Mouse (Mus musculus) monocyte, adult 2 months (primary cell): ENCODE data around the gene Npm3.

ENCODE experiments used
- DNase-seq, 2 experiments: peaks; one replicate each; pipeline ENCODE4 v3.0.0; 2022; ENCODE audit warnings: low spot score in 2 of 2, low read depth in 1 of 2

The Npm3 gene

DNA sequence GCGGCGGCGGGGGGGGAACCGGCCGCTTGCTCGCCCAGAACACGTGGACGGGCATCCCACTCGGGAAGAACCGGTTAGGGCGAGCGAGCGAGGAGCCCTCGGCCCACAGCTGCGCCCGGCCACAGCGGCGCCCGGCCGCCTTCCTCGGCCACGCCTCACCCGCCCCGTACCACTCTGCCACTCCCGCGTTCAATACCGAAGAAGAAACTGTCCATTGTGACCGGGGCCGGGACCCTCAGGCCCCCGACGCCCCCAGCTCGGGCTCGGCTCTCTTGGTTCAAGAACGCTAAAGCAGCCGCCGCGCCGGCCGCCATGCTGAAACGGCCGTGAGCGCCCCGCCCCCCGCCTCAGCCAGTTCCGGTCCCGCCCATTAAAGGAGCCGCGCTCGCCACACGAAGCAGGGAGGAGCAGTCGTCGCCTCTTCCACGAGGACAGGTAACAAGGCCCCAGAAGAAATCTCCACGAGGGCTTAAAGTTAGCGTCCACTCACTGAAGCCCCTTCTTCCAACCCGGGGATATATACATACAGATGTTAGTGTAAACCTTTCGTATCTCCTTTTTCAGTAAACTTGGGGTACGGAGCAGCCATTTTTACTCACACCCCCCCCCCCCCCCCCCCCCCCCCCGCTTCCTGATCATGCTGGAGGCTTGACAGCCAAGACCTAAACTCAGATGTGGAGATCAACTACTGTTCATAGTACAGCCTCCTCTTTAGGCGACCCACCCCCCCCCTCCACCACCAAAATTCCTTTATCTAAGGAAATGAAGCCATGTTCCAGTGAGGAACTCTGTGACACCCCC, at the start of gene Npm3:
Npm3 (minus strand) TSS at position 349 of the 801 bp plus-strand sequence.
- DNase-seq = peak; percentile 21 to 56

DNA sequence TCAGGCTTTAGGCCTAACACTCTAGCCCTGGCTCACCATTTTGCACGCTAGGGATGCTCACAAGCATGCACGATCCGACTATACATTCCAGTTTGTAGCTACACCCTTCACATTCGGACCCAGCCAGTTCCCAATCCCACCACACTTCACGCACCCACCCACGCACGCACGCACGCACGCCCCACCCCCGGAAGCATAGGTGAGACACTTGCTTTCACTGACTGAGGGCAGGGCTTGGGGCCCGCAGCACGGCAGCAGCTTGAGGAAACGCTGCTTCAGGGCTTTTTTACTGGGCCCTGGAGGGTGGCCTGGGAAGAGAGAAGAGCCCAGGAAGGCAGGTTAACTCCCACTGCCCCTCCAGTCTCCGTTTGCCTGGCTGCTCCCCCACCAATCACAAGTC, 47.5 kb upstream of the Npm3 start:
- no peak for DNase-seq

DNA sequence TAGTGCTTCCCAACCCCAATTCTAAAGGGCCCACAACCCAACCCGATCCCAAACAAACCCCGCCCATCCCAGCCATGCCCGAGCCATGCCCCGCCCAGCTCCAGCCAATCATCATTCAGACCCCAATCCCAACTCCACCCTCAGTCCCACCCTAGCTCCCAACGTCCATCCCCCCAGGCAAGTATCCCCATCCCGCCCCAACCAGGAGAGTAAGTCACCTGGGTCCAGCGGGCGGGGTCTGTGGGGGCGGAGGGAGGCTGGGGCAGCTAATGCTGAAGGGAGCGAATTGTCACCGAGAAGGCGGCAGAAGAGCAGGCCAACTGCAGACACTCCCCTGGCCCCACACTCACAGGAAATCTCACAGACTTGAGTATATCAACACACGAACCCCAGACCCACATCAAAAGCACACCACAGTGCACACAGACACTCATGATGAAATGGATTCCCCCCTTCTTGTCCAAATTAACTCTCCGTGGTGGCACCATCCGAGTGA, 46.7 kb upstream of the Npm3 start:
- DNase-seq = no peak

DNA sequence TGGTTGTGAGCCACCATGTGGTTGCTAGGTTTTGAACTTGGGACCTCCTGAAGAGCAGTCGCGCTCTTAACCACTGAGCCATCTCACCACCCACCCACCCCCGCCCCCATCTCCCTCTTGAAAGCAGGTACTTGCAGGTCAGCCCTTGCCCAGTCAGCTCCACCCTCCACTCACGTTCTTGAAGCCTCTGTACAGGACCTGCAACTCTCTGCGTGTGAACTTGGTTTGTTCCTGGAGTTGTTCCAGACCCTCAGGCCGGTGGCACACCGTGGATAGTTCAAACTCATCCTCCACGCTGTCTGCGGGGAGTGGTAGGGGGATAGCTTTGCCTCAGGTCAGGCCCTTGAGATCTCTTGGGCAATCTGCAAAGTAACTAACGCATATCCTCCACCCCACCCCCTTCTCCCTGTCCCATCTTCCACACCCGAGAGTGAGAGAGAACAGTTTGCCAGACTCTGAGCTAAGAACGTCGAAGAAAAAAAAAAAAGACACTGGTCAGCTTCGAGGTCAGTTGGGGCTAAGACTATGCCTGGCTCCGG, 46.1 kb upstream of the Npm3 start:
- DNase-seq = no peak

DNA sequence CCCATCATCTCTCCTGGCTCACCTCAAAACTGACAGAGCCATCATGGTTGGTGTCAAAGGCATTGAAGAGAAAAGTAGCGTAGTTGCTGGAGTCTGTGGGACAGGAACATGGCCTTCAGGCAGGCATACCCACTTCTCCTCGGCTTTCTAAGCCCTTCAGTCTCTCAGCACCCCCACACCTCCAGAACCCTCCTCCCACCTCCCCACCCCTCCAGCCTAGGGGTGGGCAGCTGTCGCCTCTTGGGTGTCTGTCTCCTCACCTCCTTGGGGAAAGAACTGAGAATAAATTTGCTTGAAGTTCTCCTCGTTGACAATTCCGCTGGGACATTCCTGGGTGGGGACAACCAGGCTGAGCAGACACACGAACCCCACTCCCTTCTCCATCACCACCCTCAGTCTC, 45.3 kb upstream of the Npm3 start:
- DNase-seq = no peak

DNA sequence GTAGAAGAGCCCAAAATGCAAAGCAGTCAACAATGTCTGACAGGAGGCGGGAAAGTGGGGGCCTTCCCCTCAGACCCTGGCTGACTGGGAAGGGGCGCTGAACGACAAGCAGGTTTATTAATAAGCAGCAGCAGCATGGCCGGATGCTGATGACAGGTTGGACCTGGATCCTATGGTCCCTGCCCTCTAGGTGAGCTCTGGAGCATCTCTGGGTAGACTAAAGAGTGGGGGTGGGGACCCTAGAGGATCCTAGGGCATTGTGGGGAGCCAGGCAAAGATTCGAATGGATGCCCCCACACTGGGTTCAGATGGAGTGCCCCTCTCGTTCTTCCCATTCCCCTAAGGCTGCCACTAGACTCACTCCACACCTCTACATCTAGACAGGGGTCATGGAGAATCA, 43.0 kb upstream of the Npm3 start:
- DNase-seq = no peak

DNA sequence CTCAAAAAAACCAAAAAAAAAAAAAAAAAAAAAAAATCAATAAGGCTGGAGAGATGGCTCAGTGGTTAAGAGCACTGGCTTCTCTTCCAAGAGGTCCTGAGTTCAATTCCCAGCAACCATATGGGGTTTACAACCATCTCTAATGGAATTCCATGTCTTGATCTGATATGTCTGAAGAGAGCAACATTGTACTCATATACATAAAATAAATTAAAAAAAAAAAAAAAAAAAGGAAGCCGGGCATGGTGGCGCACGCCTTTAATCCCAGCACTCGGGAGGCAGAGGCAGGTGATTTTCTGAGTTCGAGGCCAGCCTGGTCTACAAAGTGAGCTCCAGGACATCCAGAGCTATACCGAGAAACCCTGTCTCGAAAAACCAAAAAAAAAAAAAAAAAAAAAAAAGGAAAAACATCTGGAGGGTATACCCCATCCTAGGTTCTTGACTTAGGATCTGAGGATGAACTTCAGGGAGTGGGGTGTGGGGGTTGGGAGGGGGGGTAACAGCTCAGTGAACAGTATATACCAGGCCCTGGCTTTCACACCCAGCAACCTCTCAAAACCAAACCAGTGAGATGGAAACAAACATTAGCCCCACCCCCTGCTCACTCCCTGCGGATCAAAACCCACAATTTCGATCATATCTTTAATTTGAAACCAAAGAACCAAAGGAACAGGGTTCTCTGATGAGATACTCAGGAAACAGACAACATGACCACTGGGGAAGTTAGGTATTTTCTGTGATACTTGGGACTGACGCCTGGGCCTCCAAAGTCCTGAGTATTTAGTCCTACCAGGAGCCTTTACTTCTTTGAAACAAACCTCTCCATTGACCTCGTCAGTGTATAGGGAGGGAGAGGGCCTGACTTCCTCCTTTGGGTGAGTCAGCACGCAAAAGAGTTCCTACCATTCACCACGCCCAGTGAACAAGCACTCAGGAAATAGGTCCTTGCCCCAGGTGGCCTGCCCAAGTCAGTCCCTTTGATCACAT, 40.8 kb upstream of the Npm3 start:
- peak; percentile 29 to 38 for DNase-seq

DNA sequence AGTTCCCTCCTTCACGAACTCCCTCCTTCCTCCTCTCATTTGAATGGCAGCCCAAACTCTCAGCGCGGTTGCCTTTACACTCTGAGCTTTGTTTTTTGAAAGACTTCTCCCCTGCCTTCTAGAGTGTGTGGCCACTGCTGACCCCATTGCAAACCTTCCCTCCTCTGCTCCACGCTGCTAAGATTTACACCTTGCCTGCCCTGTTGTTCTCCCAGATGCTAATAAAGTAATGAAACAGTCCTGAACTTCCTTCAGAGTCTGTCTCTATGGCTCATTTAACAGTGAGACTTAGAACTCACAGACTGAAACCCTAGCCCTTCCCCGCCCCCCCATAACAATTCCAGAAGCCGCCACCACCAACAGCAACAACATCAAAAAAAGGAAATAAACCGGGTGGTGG, 40.0 kb upstream of the Npm3 start:
- DNase-seq = no peak

DNA sequence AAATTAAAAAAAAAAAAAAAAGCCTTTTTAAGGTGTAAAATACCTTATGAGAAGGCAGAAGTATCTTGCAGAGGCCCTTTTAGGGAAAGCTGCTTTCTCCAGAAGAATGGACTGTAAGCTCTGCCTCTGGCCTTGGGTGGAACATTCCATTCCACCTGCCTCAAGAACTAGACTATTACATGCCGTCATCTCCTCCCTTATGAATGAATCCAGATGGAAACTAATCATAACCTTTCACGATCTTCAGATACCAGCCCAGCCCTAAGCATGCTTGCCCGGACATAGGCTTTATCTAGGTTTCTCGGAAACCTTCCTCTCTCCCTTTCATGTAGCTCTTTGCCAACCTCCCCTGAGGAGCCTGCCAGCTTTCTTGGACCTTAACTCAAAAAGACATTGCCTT, 38.9 kb upstream of the Npm3 start:
- DNase-seq = no peak

DNA sequence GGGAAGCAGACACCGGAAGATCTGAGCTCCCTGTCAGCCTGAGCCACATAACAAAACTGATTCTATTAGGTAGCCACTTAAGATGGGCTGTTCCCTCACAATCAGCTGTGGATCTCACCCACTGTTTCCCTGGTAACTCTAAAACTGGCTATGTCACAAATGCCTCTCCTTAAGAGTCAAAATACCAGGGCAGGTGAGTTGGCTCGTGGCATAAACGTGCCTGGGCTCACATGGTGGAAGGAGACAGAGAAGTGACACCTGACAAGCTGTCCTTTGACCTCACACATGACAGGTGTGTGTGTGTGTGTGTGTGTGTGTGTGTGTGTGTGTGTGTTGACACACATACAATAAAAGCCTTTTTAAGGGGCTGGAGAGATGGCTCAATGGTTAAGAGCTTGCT, 38.1 kb upstream of the Npm3 start:
- no peak for DNase-seq

DNA sequence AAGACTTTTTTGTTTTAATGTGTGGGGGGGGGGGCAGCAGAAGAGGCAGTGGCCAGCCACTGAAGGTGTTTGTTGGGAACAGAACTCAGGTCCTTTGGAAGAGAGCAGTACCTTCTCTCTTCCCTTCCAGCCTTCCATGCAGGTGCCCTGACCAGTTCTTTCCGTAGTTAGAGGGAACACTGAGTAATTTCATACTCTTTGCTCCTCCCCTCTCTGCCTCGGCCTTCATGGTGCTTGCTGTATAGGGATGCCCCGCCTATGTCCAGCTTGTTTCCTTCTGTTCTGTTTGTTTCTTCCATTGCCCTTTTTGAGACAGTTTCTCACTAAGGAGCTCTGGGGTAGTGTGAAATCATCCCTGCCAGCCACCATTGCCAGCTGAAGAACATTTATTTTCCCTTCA, 36.1 kb upstream of the Npm3 start:
- DNase-seq = no peak

DNA sequence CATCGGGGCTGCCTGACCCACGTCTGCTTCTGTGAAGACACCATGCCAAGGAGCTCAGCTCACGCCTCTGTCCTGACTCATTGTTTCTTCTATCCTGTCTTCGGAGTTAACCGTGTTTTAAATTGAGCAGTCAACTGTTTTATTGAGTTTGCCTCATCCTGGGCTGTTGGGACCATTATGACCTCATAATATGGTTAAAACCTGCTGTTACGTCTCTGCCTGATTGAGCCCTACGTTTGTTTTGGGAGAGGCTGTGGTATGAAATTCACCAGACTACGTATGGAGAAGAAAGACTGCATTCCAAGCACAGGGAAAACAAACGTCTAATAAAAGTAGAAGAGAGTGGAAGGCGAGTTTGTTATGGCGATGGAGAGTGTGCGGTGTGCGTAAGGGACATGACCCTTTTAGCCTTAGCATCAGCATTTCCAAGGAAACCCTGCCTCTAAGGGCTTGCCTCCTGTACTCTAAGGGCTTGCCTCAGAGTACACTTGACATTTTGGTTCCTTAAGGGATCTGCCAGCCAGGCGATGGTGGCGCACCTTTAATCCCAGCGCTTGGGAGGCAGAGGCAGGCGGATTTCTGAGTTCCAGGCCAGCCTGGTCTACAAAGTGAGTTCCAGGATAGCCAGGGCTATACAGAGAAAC, 34.7 kb upstream of the Npm3 start:
- no peak for DNase-seq

DNA sequence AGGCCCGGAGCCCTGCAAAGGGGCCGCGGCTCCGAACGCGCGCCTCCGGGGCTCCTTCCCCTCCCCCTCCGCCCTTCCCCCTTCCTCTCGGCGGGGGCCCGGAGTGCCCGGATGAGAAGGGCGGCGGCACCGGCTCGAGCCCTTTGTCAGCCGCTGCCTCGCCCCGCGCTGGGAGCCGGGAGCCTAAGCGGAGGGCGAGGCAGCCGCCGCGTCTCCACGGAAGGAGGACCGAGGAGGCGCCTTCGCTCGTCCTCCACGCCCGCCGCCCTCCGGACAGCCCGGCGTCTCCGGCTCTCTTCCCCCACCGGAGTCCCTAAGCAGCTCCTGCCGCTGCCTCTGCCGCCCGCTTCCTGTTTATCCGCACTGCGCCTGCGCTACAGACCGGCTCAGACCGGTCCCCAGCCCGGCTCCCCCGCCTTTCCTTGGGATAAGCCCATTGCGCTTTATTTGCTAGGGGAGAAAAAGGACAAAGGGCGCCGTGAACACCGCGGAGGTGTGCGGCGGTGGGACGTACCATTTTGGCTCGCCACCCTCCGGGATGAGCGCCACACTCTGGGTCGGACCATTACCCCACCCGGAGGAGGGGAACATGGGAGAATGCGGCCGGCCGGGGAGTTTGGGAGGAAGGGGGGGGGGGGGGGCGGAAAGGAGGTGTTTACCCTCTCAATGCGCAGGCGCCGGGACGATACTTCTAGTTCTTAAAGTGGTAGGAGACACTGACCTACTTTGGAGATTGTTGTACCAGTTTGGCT, 34.0 kb upstream of the Npm3 start, which contains the start of gene Mgea5:
Mgea5 (minus strand) TSS at position 657 of the 752 bp plus-strand sequence.
- peak; percentile 96 to 99 for DNase-seq

DNA sequence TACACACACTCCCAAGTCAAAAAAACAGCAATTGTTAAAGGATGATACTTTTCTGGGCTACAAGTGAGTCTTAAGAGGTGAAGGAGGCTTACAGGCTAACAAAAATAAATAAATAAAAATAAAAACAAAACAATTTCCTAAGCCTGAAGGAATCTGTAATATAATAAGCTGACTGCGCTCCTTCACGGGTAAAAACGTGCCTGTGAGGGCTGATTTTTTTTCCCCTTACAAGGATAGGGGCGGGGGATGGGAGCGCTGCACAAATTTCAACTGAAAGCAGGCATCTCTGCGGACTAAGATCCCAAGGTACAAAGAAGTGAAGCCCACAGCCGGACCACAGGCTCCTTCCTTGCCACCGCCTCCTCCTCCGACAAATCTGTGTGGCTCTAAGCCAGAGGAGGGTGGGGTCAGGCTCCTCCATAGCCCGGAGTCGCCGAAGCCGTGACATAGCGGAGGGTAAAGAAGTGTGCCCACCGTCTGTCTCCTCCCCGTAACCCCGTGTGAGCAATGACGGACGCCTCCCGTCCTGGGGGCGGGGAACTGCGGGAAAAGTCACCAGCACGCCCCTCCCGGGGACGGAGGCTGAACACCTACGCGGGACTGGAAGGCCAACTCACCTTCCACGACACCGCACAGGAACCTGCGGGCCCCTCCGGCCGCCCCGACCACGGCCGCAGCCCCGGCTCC, 33.1 kb upstream of the Npm3 start:
- peak; percentile 32 to 40 for DNase-seq

DNA sequence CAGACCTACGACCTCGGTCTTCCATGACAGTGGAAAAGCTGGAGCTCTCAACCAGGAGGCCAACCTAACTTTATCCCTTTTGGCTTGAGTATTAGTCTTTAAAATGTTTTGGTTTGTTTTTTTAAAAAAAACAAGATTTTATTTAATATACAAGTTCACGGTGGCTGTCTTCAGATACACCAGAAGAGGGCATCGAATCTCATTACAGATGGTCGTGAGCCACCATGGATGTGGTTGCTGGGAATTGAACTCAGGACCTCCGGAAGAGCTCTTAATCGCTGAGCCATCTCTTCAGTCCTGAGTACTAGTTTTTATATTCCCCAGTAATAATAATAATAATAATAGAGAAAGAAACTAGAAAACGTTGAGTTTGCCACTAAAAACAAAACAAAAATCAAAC, 32.3 kb upstream of the Npm3 start:
- no peak for DNase-seq

DNA sequence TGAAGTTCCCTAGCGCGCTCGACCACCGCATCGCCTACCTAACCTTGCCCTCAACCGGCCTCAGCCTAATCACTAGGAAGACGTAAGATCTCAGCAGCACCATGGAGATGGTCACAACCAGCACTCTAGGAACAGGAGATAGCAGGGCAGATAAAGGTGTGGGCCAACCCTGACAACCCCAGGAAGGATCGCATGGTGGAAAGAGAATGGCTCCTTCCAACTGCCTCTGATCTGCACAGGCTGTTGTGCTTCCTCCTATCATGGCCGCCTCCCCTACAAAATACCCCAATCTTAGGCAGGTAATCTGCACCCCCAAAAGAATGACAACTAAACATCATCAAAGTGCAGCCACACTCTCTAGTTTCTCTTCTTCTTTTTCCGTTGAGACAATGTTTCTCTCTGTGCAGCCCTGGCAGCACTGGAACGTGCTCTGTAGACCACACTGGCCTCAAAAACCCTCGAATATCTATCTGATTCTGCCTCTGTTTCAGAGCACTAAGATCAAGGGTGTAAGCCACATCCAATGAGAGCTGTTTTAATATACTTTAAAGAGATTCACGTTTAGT, 31.0 kb upstream of the Npm3 start:
- no peak for DNase-seq

DNA sequence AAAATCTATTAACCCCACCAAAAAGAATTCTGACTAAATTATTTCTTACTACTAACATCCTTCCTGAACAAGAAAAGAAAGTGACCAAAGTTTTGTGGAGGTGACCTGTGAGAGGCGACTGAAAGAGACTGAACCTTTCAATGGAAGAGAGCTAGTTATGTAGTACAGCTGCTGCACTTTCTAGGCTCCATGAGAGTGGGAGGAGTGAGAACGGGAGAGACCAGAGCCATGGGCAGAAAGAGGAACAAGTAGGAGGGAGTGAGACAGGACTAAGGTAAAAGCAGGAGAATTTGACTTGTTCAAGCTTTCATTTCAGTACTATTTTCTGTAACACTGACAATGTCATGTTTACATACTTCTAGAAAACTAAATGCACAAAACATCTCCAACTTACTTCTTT, 26.1 kb upstream of the Npm3 start:
- DNase-seq = no peak

DNA sequence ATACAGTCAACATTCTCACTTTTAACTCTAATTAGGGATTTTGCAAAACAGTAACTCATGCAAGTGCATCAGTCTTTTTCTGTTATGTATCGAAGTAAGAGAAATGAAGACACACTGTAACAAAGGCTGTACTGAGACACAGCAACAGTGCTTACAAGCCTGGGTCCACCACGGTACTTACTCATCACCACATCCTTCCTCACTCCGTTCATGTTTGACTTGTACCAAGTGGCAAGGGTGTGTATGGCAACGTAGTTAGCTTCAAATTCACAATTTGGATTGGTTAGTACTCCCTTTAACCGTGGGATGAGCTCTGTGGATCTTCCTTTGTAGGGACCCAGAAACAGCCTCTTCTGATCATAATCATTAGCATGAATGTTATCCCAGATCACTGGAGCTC, 22.1 kb upstream of the Npm3 start:
- no peak for DNase-seq

DNA sequence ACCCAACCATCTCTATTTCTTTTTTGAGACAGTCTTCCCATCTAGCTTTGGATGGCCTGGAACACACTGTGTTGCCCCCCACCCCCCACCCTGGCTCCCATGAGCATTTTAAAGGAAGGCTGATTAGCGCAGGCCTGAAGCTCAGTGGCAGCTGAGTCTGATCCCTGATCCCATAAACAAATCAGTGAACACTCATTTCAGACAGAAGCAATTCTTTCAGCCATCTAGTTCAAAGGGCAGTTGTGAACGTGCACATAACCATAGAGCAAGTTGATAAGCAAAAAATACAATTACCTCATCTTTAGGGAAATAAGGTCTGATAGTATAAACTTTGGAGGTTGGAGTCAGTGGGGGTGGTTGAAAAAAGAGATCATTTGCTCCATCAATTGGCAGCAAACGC, 11.4 kb upstream of the Npm3 start:
- DNase-seq = no peak

DNA sequence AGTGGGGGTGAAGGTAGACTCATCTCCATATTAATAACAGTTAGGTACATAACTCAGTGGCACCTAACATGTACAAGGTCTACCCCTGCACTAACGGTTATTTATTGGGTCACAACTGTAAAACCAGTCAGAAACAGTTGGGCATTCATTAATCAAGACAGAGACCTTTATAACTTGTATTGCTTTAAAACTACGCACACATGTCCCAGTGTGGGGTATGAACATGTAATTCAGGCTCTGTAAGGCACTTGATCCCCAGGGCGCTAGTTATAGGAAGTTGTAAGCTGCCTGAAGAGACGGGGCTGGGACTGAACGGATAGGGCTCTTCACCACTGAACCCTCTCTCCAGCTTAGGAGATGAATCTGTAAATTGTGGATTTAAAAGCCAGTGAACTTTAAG, 9.3 kb upstream of the Npm3 start:
- no peak for DNase-seq
